Mouse (Mus musculus) lung, postnatal 0 days (tissue): ENCODE measurements at regions not wholly inside any gene's neighbourhood (a gene's known extent, or its start where the extent isn't known, plus 50 kb on each side); places are given as distances from the start of the nearest gene placed in this dataset.

ENCODE experiments used
- CTCF ChIP-seq: IDR thresholded peaks from 2 replicates; pipeline ENCODE4 v1.5.1; 2016; ENCODE audit warnings: antibody characterized with exemption, mild to moderate bottlenecking
- EP300 ChIP-seq: IDR thresholded peaks from 2 replicates; pipeline ENCODE4 v1.6.1; 2016; ENCODE audit warnings: antibody characterized with exemption, mild to moderate bottlenecking, control low read depth

GRCm38 (mm10) chr9:113517756-113518155 is 190.3 kb downstream of the Pdcd6ip start:
- TF ChIP-seq CTCF (no peak), EP300 (no peak)
